Comparison of ENCODE assay signal across 16 mouse cellular contexts in genomic region chr11:101458217-101458616, GRCm38 (mm10).
"Had no signal": no experiment of that assay in that cellular context is flagged by ENCODE, and none has a peak within 500 bp of the region (broad histone marks: within the 10 kb centered on the region; RNA-seq: fewer than 3 reads in every experiment).

No protein-coding gene starts in this region.

- H3K27me3 ChIP-seq: lung, embryonic 15.5 days; midbrain, embryonic 13.5 days; midbrain, embryonic 15.5 days; neural tube, embryonic 12.5 days; stomach, embryonic 15.5 days had no signal

- H3K9me3 ChIP-seq: liver, embryonic 15.5 days; lung, embryonic 15.5 days; midbrain, embryonic 10.5 days; midbrain, embryonic 13.5 days; midbrain, embryonic 15.5 days; neural tube, embryonic 12.5 days; stomach, embryonic 15.5 days had no signal

- H3K9ac ChIP-seq: liver, embryonic 15.5 days; liver, postnatal 0 days; lung, embryonic 15.5 days; midbrain, embryonic 13.5 days; midbrain, embryonic 15.5 days; neural tube, embryonic 12.5 days; stomach, embryonic 15.5 days had no signal

- DNase-seq: liver, postnatal 0 days; lung, adult 2 months; lung, postnatal 10 days; lung, postnatal 4 days; right cerebral cortex, postnatal 14 days; thymus, adult 2 months; thymus, postnatal 25 days; thymus, postnatal 4 days had no signal

- H3K4me3 ChIP-seq: liver, embryonic 15.5 days; lung, embryonic 15.5 days; midbrain, embryonic 10.5 days; midbrain, embryonic 13.5 days; midbrain, embryonic 15.5 days; neural tube, embryonic 12.5 days; stomach, embryonic 15.5 days had no signal

- ATAC-seq: liver, postnatal 0 days; midbrain, embryonic 13.5 days; midbrain, embryonic 15.5 days had no signal

- H3K27ac ChIP-seq: liver, embryonic 15.5 days; lung, embryonic 15.5 days; midbrain, embryonic 13.5 days; midbrain, embryonic 15.5 days; neural tube, embryonic 12.5 days; stomach, embryonic 15.5 days; stomach, postnatal 0 days had no signal

- H3K4me2 ChIP-seq: liver, embryonic 15.5 days; lung, embryonic 15.5 days; midbrain, embryonic 13.5 days; midbrain, embryonic 15.5 days; neural tube, embryonic 12.5 days; stomach, embryonic 15.5 days had no signal
